Mouse (Mus musculus) hindbrain, embryonic 15.5 days (tissue): Measurements from ENCODE around the gene Stard13. TPM values are rescaled to one million over a fixed set of nuclear protein-coding genes. Genes with fewer than 3 reads are reported as not detected.

ENCODE experiments used
- ATAC-seq: fragments of 200-750 bp; cut with Nextera tagmentation; 2 replicates; pipeline ENCODE4 v1.8.0; 2017; ENCODE audit warnings: low read depth, moderate number of reproducible peaks, moderate TSS enrichment; ENCODE audit not compliant: low FRiP score
- H3K27ac ChIP-seq: fragments of 300-500 bp; sonication (generic); replicated peaks from 2 replicates; pipeline ENCODE4 v1.5.1; 2015; ENCODE audit warnings: mild to moderate bottlenecking, inconsistent platforms
- H3K27me3 ChIP-seq: fragments of 300-500 bp; sonication (generic); 2 replicates; pipeline ENCODE4 v1.6.1; 2015; ENCODE audit warnings: control low read depth, inconsistent platforms
- H3K36me3 ChIP-seq: fragments of 300-500 bp; sonication (generic); 2 replicates; pipeline ENCODE4 v1.6.1; 2015; ENCODE audit warnings: control low read depth, inconsistent platforms
- H3K4me1 ChIP-seq: fragments of 300-500 bp; sonication (generic); replicated peaks from 2 replicates; pipeline ENCODE4 v1.6.1; 2015; ENCODE audit warnings: control low read depth, inconsistent platforms
- H3K4me2 ChIP-seq: fragments of 300-500 bp; sonication (generic); 2 replicates; pipeline ENCODE4 v1.6.1; 2015; ENCODE audit warnings: moderate library complexity, mild to moderate bottlenecking, inconsistent platforms
- H3K4me3 ChIP-seq: fragments of 300-500 bp; sonication (generic); 2 replicates; pipeline ENCODE4 v1.5.1; 2015; ENCODE audit warnings: mild to moderate bottlenecking, inconsistent platforms
- H3K9ac ChIP-seq: fragments of 300-500 bp; sonication (generic); 2 replicates; pipeline ENCODE4 v1.6.1; 2015; ENCODE audit warnings: inconsistent platforms
- H3K9me3 ChIP-seq: fragments of 300-500 bp; sonication (generic); 2 replicates; pipeline ENCODE4 v1.6.1; 2016; ENCODE audit warnings: control low read depth, inconsistent platforms
- WGBS: fragments of 180-500 bp; shearing (Covaris S2); methylation state at CpG from one replicate; pipeline ENCODE4 v1.1.7; 2015; 5-methylcytosine and 5-hydroxymethylcytosine counted together
- polyA plus RNA-seq: library from polyadenylated mRNA; unstranded; fragments of >200 nt; fragmentation: Nextera tagmentation; extraction: Ambion mirVana; gene quantifications from 2 replicates; pipeline ENCODE4 v1.2.1, GENCODE M21; 2015

The Stard13 gene
- polyA plus RNA-seq, 1 experiment from 2014 or later: 6.2 TPM

GRCm38 (mm10) chr5:151047488-151047887 lies 186.1 kb downstream of the Stard13 start:
- Histone ChIP-seq H3K36me3 (no peaks in the 10 kb centered on the region), H3K27me3 (no peaks in the 10 kb centered on the region), H3K4me3 (no peak overlapping the region), H3K4me2 (no peak overlapping the region), H3K9me3 (no peaks in the 10 kb centered on the region), H3K27ac (no peak overlapping the region), H3K9ac (no peak overlapping the region), H3K4me1 (no peaks in the 10 kb centered on the region)
- ATAC-seq: no peak
- 90% methylated on average over 12 of the region's 12 CpGs for WGBS

- H3K27ac ChIP-seq: no peak overlapping the region
- H3K9me3 ChIP-seq: no peaks in the 10 kb centered on the region
- no peaks in the 10 kb centered on the region for H3K27me3 ChIP-seq
- H3K36me3 ChIP-seq: no peaks in the 10 kb centered on the region
- no peak for ATAC-seq
- H3K4me1 ChIP-seq: no peaks in the 10 kb centered on the region
- H3K9ac ChIP-seq: no peak overlapping the region
- no peak overlapping the region for H3K4me3 ChIP-seq
- 76% methylated on average over 7 of the region's 7 CpGs for WGBS
- no peak overlapping the region for H3K4me2 ChIP-seq
These were observed 186.7 kb downstream of the Stard13 start for GRCm38 (mm10) chr5:151046917-151047316.

- H3K9me3 ChIP-seq: no peaks in the 10 kb centered on the region
- H3K4me1 ChIP-seq: no peaks in the 10 kb centered on the region
- H3K36me3 ChIP-seq: no peaks in the 10 kb centered on the region
- no peak for ATAC-seq
- H3K27ac ChIP-seq: no peak overlapping the region
- H3K9ac ChIP-seq: no peak overlapping the region
- no peak overlapping the region for H3K4me2 ChIP-seq
- 96% methylated on average over 6 of the region's 6 CpGs for WGBS
- H3K27me3 ChIP-seq: no peaks in the 10 kb centered on the region
- no peak overlapping the region for H3K4me3 ChIP-seq
These were observed 187.5 kb downstream of the Stard13 start for GRCm38 (mm10) chr5:151046131-151046530.

- H3K4me3 ChIP-seq: no peak overlapping the region
- no peak overlapping the region for H3K4me2 ChIP-seq
- H3K9me3 ChIP-seq: no peaks in the 10 kb centered on the region
- H3K9ac ChIP-seq: no peak overlapping the region
- ATAC-seq: no peak
- no peak overlapping the region for H3K27ac ChIP-seq
- 87% methylated on average over 5 of the region's 5 CpGs for WGBS
- no peaks in the 10 kb centered on the region for H3K27me3 ChIP-seq
- H3K36me3 ChIP-seq: no peaks in the 10 kb centered on the region
- H3K4me1 ChIP-seq: no peaks in the 10 kb centered on the region
These were observed 190.7 kb downstream of the Stard13 start for GRCm38 (mm10) chr5:151042911-151043310.

DNA sequence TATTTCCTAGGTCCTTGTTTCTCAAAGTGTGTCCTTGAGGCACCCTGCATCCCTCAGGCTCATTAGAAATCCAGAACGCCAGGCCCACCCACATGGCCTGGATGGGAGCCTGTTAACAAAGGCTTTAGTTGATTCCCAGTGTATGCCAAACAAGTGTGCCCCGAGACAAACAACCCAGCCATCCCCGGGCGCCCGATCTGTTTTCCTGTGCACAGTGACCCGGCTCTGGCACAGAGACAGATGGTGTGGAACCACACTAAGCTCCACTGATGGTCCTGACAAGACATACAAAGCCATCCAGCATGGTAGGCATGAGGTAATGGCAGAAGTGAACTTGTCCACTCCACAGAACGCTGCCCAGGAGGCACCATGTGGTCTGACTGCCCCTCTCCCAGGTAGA lies 195.8 kb downstream of the Stard13 start:
- H3K9me3 ChIP-seq: no peaks in the 10 kb centered on the region
- no peaks in the 10 kb centered on the region for H3K27me3 ChIP-seq
- H3K4me1 ChIP-seq: no peaks in the 10 kb centered on the region
- H3K4me2 ChIP-seq: no peak overlapping the region
- H3K36me3 ChIP-seq: no peaks in the 10 kb centered on the region
- no peak overlapping the region for H3K4me3 ChIP-seq
- no peak overlapping the region for H3K9ac ChIP-seq
- WGBS: 66% methylated on average over 7 of the region's 7 CpGs
- ATAC-seq: no peak
- H3K27ac ChIP-seq: no peak overlapping the region

- H3K4me3 ChIP-seq: no peak overlapping the region
- no peak for ATAC-seq
- no peak overlapping the region for H3K9ac ChIP-seq
- no peaks in the 10 kb centered on the region for H3K9me3 ChIP-seq
- WGBS: 66% methylated on average over 9 of the region's 9 CpGs
- H3K27me3 ChIP-seq: no peaks in the 10 kb centered on the region
- no peak overlapping the region for H3K4me2 ChIP-seq
- H3K36me3 ChIP-seq: no peaks in the 10 kb centered on the region
- no peak overlapping the region for H3K27ac ChIP-seq
- H3K4me1 ChIP-seq: no peaks in the 10 kb centered on the region
These were observed 198.7 kb downstream of the Stard13 start for GRCm38 (mm10) chr5:151034715-151035512.

GRCm38 (mm10) chr5:151028906-151029305 lies 204.7 kb downstream of the Stard13 start:
- WGBS: 59% methylated on average over 6 of the region's 6 CpGs
- no peak for ATAC-seq

GRCm38 (mm10) chr5:151027171-151027570 lies 206.5 kb downstream of the Stard13 start:
- peak; percentile 64 for ATAC-seq

More at GRCm38 (mm10) chr5:151028906-151029305, 204.7 kb downstream of the Stard13 start:
- no peak overlapping the region for H3K4me3 ChIP-seq
- H3K4me2 ChIP-seq: no peak overlapping the region
- H3K27me3 ChIP-seq: no peaks in the 10 kb centered on the region
- no peak overlapping the region for H3K9ac ChIP-seq
- no peak overlapping the region for H3K27ac ChIP-seq
- H3K9me3 ChIP-seq: no peaks in the 10 kb centered on the region
- peaks cover 4% of the 10 kb centered on the region for H3K4me1 ChIP-seq
- H3K36me3 ChIP-seq: no peaks in the 10 kb centered on the region

DNA sequence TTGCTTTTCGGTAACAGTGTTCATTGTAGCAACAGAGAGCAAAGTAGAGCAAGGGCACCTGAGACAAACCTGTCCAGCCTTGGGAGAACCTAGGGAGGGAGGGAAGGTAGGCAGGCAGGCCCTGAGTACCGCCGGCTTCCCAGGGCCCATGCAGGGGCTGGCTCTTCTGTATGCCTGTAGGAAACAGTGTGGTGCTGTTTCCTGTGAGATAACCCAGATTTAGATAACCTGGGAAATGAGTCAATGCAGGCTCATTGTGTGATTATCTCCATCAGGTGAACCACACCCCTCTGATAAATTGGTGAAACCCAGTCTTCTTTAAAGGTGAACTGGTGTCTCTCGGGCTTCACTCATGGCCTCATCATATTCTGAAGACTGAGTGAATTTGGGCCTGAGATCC lies 207.6 kb downstream of the Stard13 start:
- no peak overlapping the region for H3K27ac ChIP-seq
- no peak for ATAC-seq
- H3K4me2 ChIP-seq: no peak overlapping the region
- no peak overlapping the region for H3K4me3 ChIP-seq
- WGBS: 90% methylated on average over 4 of the region's 4 CpGs
- H3K9me3 ChIP-seq: no peaks in the 10 kb centered on the region
- no peak overlapping the region for H3K9ac ChIP-seq
- peaks cover 17% of the 10 kb centered on the region for H3K4me1 ChIP-seq
- H3K27me3 ChIP-seq: no peaks in the 10 kb centered on the region
- no peaks in the 10 kb centered on the region for H3K36me3 ChIP-seq

More at GRCm38 (mm10) chr5:151027171-151027570, 206.5 kb downstream of the Stard13 start:
- 23% methylated on average over 7 of the region's 7 CpGs for WGBS
- no peak overlapping the region for H3K9ac ChIP-seq
- no peaks in the 10 kb centered on the region for H3K36me3 ChIP-seq
- peaks cover 17% of the 10 kb centered on the region for H3K4me1 ChIP-seq
- H3K4me3 ChIP-seq: no peak overlapping the region
- no peaks in the 10 kb centered on the region for H3K9me3 ChIP-seq
- H3K4me2 ChIP-seq: no peak overlapping the region
- no peak overlapping the region for H3K27ac ChIP-seq
- H3K27me3 ChIP-seq: no peaks in the 10 kb centered on the region

DNA sequence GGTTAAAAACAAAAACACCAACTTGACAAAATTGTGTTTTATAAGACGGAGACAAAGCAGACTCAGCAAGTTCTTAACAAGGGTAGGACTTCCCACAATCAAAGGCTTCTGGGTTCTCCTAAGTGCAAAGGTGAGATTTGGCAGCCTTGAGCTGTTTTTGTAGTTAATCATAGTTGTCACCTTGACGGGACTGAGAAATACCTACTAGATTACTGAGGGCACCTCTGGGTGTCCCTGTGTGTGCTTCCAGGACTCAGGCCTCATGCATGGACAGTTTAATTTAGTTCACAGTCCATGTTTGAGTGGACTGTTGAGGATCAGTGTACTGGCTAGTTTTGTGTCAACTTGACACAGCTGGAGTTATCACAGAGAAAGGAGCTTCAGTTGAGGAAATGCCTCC lies 209.2 kb downstream of the Stard13 start:
- Histone ChIP-seq H3K4me2 (no peak overlapping the region), H3K27me3 (no peaks in the 10 kb centered on the region), H3K4me3 (no peak overlapping the region), H3K4me1 (peaks cover 24% of the 10 kb centered on the region), H3K27ac (no peak overlapping the region), H3K9me3 (no peaks in the 10 kb centered on the region), H3K36me3 (no peaks in the 10 kb centered on the region), H3K9ac (no peak overlapping the region)
- no peak for ATAC-seq
- WGBS: 85% methylated on average over 2 of the region's 2 CpGs

- Histone ChIP-seq H3K4me3 (no peak overlapping the region), H3K9me3 (no peaks in the 10 kb centered on the region), H3K36me3 (no peaks in the 10 kb centered on the region), H3K4me2 (peak overlapping the region; percentile 26), H3K27ac (peak overlapping the region; percentile 58), H3K9ac (no peak overlapping the region), H3K4me1 (peaks cover 24% of the 10 kb centered on the region), H3K27me3 (no peaks in the 10 kb centered on the region)
- WGBS: 16% methylated on average over 8 of the region's 8 CpGs
- ATAC-seq: no peak
These were observed 210.2 kb downstream of the Stard13 start for GRCm38 (mm10) chr5:151023461-151023860.

- Histone ChIP-seq H3K36me3 (no peaks in the 10 kb centered on the region), H3K4me3 (no peak overlapping the region), H3K4me1 (peaks cover 22% of the 10 kb centered on the region), H3K9ac (no peak overlapping the region), H3K4me2 (peak overlapping the region; percentile 26; the same call in 1 of the 2 replicates), H3K27me3 (no peaks in the 10 kb centered on the region), H3K27ac (peak overlapping the region; percentile 58; the same call in 1 of the 2 replicates), H3K9me3 (no peaks in the 10 kb centered on the region)
- WGBS: 14% methylated on average over 1 of the region's 1 CpGs
- no peak for ATAC-seq
These were observed 210.7 kb downstream of the Stard13 start for GRCm38 (mm10) chr5:151022939-151023338.
